In the genomic region with DNA sequence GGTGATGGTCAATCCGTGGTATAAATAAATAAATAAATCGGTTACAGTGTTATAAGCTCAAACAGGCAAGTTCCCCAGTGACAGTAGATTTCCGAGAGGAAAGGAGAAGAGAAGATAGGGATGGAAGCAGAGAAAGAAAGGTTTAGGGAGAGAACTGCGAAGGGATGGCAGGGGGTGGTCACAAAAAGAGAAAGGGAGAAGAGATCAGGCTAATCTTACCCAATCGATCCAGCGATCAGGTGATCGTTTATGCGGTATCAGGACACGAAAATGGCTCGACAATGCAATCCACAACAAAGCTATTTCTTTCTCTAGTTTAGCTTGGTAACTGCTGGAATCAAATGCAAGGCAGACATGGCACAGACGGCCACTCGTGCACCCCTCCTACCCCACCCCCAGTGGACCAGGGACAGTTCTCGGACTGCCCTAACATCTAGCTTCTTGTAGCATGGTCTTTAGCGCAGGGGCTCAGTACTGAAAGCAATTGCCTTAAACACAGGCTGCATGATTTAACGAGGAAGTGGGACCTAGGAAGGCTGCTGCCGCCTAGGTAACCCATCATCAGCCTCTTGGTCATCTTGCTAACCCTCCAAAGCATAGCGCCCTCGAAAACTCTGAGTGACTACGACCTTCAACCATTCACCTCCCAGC, we compare ENCODE assay signal across 8 mouse cellular contexts. TPM values are rescaled to one million over a fixed set of nuclear protein-coding genes. Genes with fewer than 3 reads are reported as not detected.
DNase-seq lines count a peak whose midpoint lies in the region; ATAC-seq lines count a peak whose summit lies in the region.

A gene (plus strand): TSS at position 80 of the 651 bp plus-strand sequence.

- peaks cover 27% of the 10 kb centered on the region for H3K27me3 ChIP-seq in heart, embryonic 11.5 days (ENCODE audit: control insufficient read depth, insufficient read depth, low read length)
- H3K27me3 ChIP-seq in forebrain, embryonic 16.5 days (replicated peaks; ENCODE audit: control insufficient read depth, insufficient read depth, low read length) = peaks cover 4% of the 10 kb centered on the region
- peaks cover 29% of the 10 kb centered on the region for H3K27me3 ChIP-seq in neural tube, embryonic 13.5 days

- DNase-seq in heart, postnatal 10 days = no peak
- peak; percentile 38 for DNase-seq in cerebellum, adult 11 months
- peak in 1 of 2 experiments; percentile 25 for DNase-seq in left cerebral cortex, postnatal 10 days (ENCODE audit: extremely low spot score in 1 of 2, low spot score in 2 of 2)
- no peak for DNase-seq in adrenal gland, postnatal 25 days
- no peak for DNase-seq in adrenal gland, postnatal 4 days (ENCODE audit: low spot score in 2 of 2)

- intact Hi-C loops in heart, postnatal 10 days (cut with DNase I) = no loop called here
- intact Hi-C loops in left cerebral cortex, postnatal 10 days (cut with DNase I) = no loop called here

- peak within 1 kb of the TSS; percentile 73 for H3K4me2 ChIP-seq in heart, embryonic 11.5 days
- H3K4me2 ChIP-seq in forebrain, embryonic 16.5 days (ENCODE audit: low read length) = peak within 1 kb of the TSS; percentile 85
- H3K4me2 ChIP-seq in neural tube, embryonic 13.5 days = peak within 1 kb of the TSS; percentile 74

- no peaks in the 10 kb centered on the region; the same call in 1 of the 2 replicates for H3K4me1 ChIP-seq in heart, embryonic 11.5 days (ENCODE audit: control insufficient read depth, insufficient read depth, low read length)
- H3K4me1 ChIP-seq in forebrain, embryonic 16.5 days (replicated peaks; ENCODE audit: control insufficient read depth, insufficient read depth, low read length) = peaks cover 7% of the 10 kb centered on the region
- H3K4me1 ChIP-seq in neural tube, embryonic 13.5 days (replicated peaks) = peaks cover 27% of the 10 kb centered on the region

- no peak for ATAC-seq in heart, embryonic 11.5 days (replicated peaks; ENCODE audit: insufficient number of reproducible peaks, low FRiP score, low TSS enrichment)
- peak; percentile 51 for ATAC-seq in forebrain, embryonic 16.5 days
- ATAC-seq in neural tube, embryonic 13.5 days (ENCODE audit: low read depth) = peak; percentile 41; the same call in 1 of the 2 replicates

- no peak within 1 kb of the TSS for H3K27ac ChIP-seq in heart, embryonic 11.5 days (ENCODE audit: low read depth, low read length)
- H3K27ac ChIP-seq in forebrain, embryonic 16.5 days (ENCODE audit: low read length) = no peak within 1 kb of the TSS; the same call in 1 of the 2 replicates
- H3K27ac ChIP-seq in neural tube, embryonic 13.5 days (replicated peaks) = peak within 1 kb of the TSS; percentile 67

- H3K9ac ChIP-seq in heart, embryonic 11.5 days (ENCODE audit: low read depth, low read length) = no peak within 1 kb of the TSS
- H3K9ac ChIP-seq in forebrain, embryonic 16.5 days (replicated peaks; ENCODE audit: low read depth, low read length) = peak within 1 kb of the TSS; percentile 69
- peak within 1 kb of the TSS; percentile 75 for H3K9ac ChIP-seq in neural tube, embryonic 13.5 days

- 3% methylated on average over 19 of the region's 19 CpGs for WGBS in heart, embryonic 11.5 days (ENCODE audit: insufficient replicate concordance)
- WGBS in forebrain, embryonic 16.5 days = 1% methylated on average over 19 of the region's 19 CpGs
- WGBS in neural tube, embryonic 13.5 days = 1% methylated on average over 19 of the region's 19 CpGs

- no peaks in the 10 kb centered on the region for H3K9me3 ChIP-seq in heart, embryonic 11.5 days (replicated peaks; ENCODE audit: control insufficient read depth, low read length)
- H3K9me3 ChIP-seq in forebrain, embryonic 16.5 days (ENCODE audit: control insufficient read depth, low read length) = no peaks in the 10 kb centered on the region
- no peaks in the 10 kb centered on the region for H3K9me3 ChIP-seq in neural tube, embryonic 13.5 days

- H3K36me3 ChIP-seq in heart, embryonic 11.5 days (ENCODE audit: control insufficient read depth, insufficient read depth, low read length) = no peaks in the 10 kb centered on the region
- H3K36me3 ChIP-seq in forebrain, embryonic 16.5 days (ENCODE audit: control insufficient read depth, insufficient read depth) = no peaks in the 10 kb centered on the region
- H3K36me3 ChIP-seq in neural tube, embryonic 13.5 days = no peaks in the 10 kb centered on the region

- H3K4me3 ChIP-seq in heart, embryonic 11.5 days (ENCODE audit: low read depth, low read length) = peak within 1 kb of the TSS; percentile 40
- H3K4me3 ChIP-seq in forebrain, embryonic 16.5 days (replicated peaks; ENCODE audit: low read length) = peak within 1 kb of the TSS; percentile 59
- H3K4me3 ChIP-seq in neural tube, embryonic 13.5 days = peak within 1 kb of the TSS; percentile 50

RNA-seq across cellular contexts. Expression of the gene that starts here (rescaled TPM):
- polyA plus RNA-seq in heart, embryonic 11.5 days (2014; fragmentation: Nextera tagmentation; extraction: Ambion mirVana) = 0.13 and 0.23 TPM in 2 replicates
- not detected for total RNA-seq in heart, postnatal 10 days (2021)
- 10.2 and 15.9 TPM in 2 replicates for polyA plus RNA-seq in forebrain, embryonic 16.5 days (2015; fragmentation: Nextera tagmentation; extraction: Ambion mirVana)
- total RNA-seq in left cerebral cortex, postnatal 10 days (2021) = 10 to 100 TPM; 52.0 to 61.6 TPM
- polyA plus RNA-seq in neural tube, embryonic 13.5 days (2015; fragmentation: Nextera tagmentation; extraction: Ambion mirVana) = 17.3 and 18.9 TPM in 2 replicates
- not detected in 2 replicates for total RNA-seq in adrenal gland, postnatal 25 days (2021)
- under 1 TPM; 0.56 to 0.59 TPM for total RNA-seq in adrenal gland, postnatal 4 days (2021)

Comparison
In these comparisons a context has a peak if more than half of its experiments do, and no peak if none do; other contexts are left out.
1. RNA of the gene that starts here (total RNA-seq): 52.0 to 61.6 TPM in left cerebral cortex, postnatal 10 days; 0.56 to 0.59 TPM in adrenal gland, postnatal 4 days, not detected in heart, postnatal 10 days and not detected in adrenal gland, postnatal 25 days; every median in the first group is over 10 times any median in the second.
2. Peak in every context shown above with its lines, with median percentiles within 50 percentile points of each other: H3K4me2 ChIP-seq and H3K4me3 ChIP-seq.